Mouse (Mus musculus) left cerebral cortex, postnatal 25 days (tissue): Measurements from ENCODE around the gene Omt2a. TPM values are rescaled to one million over a fixed set of nuclear protein-coding genes. Genes with fewer than 3 reads are reported as not detected.
"Not testable (repeated sequence)": the region's sequence is repeated elsewhere in the genome, so short reads cannot be mapped to it uniquely, and the experiment has no call there.

ENCODE experiments used
- DNase-seq, 2 experiments: peaks; one replicate each; pipeline ENCODE4 v3.0.0; 2022; ENCODE audit warnings: low spot score in 2 of 2, mixed read lengths in 1 of 2
- intact Hi-C: fragments of 180-260 bp; cut with DNase I; formaldehyde crosslinking; loops from one replicate; pipeline ENCODE4 v1.15.1; 2025
- total RNA-seq, 2 experiments: library from RNA; stranded (reverse); gene quantifications; 2 replicates each; pipeline ENCODE4 v1.2.3; 2021

The Omt2a gene
- not detected for total RNA-seq

DNA sequence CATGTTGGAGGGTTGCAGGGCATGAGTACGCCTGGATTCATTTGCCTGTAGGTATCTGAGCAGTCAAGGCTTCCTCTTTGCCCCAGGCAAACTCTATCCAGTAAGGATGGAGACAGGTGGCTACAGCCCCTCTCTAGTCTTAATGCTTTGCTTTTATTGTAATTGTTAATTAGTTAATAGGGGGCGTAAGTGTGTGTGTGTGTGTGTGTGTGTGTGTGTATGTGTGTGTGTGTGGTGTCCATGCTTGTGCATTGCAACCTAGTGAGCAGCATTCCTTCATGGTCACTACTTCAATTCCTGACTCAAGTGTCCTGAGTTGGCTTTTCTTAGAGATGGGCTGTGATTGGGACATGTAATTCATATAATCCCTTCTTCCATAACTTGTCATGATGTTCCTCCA is at the start of gene Omt2a:
Omt2a (minus strand) TSS at position 101 of the 400 bp plus-strand sequence.
- intact Hi-C loops: no loop called here

DNA sequence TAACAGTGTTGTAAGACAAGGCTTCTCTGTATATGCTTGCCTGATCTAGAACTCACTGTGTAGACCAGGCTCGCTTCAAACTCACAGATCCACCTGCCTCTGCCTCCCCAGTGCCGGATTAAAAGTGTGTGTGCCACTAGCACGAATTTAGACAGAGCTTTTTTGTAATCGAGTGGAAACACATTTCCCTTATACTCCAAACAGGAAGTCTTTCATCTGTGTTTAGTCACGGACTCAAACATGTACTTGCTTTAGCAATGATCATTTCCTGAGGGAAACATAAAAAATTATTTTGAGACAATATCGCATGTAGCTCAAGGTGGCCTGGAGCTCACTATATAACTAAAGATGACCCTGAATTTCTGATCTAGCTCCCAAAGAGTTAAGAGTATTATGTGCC is 48.8 kb upstream of the Omt2a start:
- intact Hi-C loops: no loop called here
- no peak for DNase-seq

More for the DNA sequence above, at the start of gene Omt2a:
- no peak for DNase-seq

DNA sequence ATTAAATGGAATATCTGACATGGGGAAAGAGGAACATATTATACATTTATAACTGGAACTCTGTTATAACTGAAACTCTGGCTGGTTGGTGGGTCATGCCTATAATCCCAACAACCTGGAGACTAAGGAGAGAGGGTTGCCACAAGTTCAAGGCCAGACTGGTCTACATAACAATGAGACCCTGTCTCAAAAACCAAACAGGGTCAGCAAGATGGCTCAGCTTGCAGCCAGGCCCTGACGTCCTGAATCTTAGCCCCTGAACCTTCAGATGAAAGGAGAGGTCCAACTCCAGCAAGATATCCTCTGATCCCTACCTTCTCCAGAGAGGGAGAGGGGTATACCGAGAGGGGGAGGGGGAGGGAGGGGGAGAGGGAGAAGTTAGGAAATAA is 45.9 kb upstream of the Omt2a start:
- intact Hi-C loops: no loop called here
- DNase-seq: no peak

DNA sequence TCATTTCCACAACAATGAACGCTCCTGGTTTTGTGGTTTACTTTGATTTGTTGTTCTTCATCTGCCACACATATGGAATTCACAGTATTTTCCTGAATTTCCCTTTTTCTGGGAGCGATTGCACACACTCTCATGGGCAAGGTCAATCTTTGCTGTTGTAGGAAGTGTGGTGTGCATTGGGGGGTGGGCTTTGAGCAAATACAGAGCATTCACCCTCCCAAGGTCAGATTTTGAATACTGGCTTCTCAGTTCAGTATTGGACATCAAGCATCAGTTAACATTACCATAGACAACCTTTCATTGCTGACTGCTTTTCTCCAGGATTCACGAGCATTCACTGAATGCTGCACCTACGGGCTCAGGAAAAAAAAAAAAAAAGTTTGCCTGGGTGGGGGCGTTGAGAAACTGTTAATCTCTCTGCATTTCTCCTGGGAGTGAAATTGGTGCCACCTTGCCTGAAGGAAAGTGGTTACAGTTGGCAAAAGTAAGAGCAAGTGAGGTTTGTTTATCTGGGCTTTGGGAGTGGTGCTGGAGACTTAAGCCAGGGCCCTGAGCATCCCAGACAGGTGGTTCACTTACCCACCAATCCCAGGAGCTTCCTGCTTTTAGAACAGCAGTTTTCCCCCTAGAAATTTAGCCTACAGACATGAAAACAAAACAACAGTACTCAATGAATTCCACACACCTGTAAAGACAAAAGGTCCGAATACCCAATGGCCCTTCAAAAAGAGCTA is 45.3 kb upstream of the Omt2a start:
- DNase-seq: no peak
- intact Hi-C loops: loop anchor here (5.0 to 10.0 kb wide), 3 partner anchors 72 to 195 kb away; partner anchors contain the start of genes Gm17324 and Mto1

DNA sequence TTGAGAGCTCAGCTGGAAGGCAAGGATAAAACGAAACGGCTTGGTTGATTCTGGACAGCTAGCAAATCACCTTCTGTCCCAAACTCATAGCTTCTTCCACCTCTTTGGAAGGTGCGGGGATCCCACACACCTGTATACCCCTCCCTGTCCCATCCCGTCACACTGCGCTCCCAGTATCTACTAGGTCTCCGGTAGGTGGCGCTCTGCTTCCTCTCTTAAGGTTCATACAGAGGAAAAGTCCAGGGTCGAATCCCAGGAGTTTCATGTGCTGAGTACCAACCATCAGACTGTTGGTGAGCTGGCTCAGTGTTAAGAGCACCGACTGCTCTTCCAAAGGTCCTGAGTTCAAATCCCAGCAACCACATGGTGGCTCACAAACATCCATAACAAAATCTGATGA is 43.5 kb upstream of the Omt2a start:
- intact Hi-C loops: loop anchor here (5.0 to 10.0 kb wide), 3 partner anchors 74 to 197 kb away; partner anchors contain the start of genes Gm17324 and Mto1
- DNase-seq: peak; percentile 44 to 47

DNA sequence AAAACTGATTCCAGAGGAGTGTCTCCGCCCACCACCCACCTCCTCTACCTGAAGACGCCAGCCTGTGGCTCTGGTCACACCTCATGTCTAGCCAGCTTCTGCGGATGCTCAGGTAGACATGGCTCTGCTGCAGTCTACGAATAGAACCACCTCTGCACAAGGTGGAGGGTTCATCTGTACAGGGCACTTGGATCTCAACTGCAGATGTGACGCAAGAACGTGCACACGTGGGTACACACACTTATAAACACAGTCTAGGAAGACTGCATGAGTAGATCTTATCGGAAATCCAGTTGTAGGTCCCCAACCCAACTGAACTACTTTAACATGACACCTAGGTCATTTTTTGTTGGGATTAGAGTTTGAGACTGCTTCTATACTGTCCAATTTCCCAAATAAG is 41.0 kb upstream of the Omt2a start, which contains the start of gene Gsta2:
Gsta2 (minus strand) TSS at position 178 of the 400 bp plus-strand sequence.
- intact Hi-C loops: loop anchor here (5.0 to 10.0 kb wide), 3 partner anchors 77 to 199 kb away; partner anchors contain the start of genes Gm17324 and Mto1
- no peak for DNase-seq

DNA sequence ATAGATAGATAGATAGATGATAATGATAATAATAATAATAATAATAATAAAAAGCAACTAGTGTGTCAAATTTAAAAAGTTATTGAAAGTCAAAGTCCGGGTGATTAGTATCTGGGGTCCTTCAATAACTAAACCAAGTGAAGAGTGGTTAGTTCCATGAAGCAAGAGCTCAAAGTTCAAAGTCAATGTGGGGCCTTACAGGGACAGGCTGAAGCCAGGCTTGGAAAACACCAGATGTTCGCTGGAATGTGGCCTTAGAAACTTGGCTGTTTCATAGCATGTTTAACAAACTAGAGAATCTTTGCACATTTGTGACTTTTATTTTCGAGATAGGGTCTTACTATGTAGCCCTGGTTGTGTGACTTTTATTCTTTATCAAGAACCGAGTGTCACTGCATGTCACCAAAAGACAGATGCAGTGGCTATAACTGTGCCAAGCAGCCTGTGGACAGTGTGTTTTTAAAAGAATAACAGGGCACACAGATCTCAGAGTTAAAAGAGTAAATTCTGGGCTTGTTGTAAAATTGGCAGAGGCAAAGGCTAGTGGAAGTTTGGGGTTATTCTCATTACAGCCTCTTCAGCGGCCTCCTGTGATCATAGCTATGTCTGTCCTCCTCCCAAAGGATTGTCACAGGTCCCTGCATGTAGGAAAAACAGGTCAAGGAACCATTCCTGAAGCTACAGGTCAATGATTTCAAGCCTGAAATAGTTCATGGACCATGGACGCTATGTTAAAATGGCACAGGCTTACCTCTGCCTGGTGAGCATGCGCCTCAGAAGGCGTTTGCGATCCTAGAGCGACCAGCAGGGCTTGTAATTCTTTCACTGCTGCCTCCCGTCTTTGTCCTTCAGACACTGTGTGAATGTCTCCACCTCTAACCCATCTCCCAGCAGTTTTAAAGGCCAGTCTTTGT is 40.3 kb upstream of the Omt2a start:
- intact Hi-C loops: loop anchor here (5.0 to 10.0 kb wide), 3 partner anchors 77 to 200 kb away; partner anchors contain the start of genes Gm17324 and Mto1
- DNase-seq: no peak

DNA sequence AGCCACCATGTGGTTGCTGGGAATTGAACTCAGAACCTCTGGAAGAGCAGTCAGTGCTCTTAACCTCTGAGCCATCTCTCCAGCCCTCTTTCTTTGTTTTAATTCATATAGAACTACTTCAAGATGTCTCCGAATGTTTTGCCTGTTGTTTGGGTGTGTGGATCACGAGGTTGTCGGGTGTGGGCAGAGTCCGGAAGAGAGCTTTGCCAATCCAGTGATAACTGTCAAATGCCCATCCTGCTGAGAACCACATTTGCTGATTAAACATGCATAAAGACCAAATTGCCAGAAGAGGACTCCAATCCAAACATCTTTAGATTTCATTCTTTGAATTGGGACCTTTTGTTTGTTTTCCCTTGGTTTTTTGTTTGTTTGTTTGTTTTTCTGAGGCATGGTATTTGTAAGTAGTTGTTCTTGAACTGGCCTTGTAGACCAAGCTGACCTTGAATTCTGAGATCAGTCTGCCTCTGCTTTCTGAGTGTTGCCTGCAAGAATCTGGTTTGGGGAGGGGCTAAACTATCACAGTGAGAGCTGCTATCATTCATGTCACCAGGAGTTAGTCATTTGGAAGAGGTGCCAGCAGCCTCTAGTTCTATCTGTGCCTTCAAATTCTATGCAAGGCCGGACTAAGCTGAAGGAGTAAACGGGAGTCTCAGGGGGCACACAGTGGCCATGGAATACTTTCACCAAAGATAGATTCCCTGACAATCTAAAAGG is 37.1 kb upstream of the Omt2a start:
- no peak for DNase-seq
- intact Hi-C loops: loop anchor here (10.0 kb wide), 1 partner anchor 203 kb away; no protein-coding TSS in a partner anchor

DNA sequence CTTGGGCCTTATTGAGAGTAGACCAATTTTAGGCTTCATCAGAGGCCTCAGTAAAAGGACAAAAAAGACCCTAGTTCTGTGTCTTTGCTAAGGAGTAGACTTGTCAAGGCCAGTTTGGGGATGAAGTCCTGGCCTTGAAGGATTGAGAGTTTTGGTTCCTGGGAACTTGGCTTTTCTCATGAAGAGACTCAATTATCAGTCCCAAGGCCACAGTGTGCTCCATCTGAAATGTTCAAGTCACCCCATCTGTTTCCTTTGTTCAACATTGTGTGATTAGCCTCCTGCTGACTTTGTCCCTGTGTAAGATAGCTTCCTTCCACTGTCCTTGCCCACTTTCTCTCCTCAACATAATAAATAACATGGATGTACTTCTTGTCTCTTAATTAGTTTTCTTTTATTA is 35.4 kb upstream of the Omt2a start:
- intact Hi-C loops: loop anchor here (10.0 kb wide), 1 partner anchor 205 kb away; no protein-coding TSS in a partner anchor
- not testable (repeated sequence) for DNase-seq

DNA sequence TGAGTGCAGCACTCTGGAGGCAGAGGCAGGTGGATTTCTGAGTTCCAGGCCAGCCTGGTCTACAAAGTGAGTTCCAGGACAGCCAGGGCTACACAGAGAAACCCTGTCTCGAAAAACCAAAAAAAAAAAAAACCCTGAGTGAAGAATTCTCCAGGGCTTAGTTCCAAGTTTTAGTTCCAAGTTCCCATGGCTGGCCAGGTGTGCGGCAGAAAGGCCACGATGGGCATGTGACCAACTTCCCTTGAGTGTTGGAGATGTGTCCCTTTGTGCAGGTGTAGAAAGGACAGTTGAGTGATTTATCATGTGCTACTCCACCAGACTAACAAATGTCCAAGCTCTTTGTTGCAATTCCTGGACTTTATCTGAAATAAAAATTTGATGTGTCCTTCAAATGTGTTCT is 34.5 kb upstream of the Omt2a start:
- intact Hi-C loops: loop anchor here (10.0 kb wide), 1 partner anchor 54 kb away; no protein-coding TSS in a partner anchor
- not testable (repeated sequence) for DNase-seq

DNA sequence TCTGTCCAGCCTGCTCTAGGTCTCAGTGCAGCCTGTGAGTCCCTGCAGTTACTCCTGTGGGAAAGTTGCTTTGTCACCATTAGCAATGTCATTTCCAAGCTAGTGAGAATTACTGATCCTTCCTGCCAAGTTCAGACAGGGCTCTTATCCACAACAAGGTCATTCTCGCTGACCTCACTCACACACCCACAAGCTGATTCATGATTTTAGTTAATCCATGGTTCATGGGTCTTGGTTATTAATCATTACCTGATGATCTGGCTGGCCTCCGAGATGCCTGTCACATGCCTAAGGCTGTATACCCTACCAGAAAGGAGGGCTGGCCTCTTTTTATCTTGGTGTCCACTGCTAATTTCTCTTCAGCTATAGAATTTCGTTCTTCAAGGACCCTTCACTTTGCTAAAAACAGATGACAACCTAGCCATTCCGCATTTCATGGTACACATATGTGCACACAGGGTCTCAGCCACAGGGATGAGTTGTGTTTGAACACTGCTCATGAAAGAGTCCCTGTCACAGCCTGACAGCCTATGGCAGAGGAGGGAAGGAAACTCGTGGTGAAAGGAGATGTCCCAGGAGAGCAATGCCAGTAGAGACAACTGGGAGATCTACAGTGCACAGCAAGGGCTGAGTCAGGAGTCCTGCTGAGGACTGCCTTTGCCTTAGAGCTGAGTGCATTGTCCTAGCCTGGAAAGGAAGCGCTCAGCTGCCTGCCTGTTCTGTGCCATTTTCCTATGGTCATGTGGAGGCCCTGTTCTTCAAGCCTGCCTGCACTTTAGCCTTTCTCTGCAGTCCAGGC is 33.8 kb upstream of the Omt2a start:
- intact Hi-C loops: loop anchor here (10.0 kb wide), 1 partner anchor 54 kb away; no protein-coding TSS in a partner anchor
- DNase-seq: not testable (repeated sequence)

DNA sequence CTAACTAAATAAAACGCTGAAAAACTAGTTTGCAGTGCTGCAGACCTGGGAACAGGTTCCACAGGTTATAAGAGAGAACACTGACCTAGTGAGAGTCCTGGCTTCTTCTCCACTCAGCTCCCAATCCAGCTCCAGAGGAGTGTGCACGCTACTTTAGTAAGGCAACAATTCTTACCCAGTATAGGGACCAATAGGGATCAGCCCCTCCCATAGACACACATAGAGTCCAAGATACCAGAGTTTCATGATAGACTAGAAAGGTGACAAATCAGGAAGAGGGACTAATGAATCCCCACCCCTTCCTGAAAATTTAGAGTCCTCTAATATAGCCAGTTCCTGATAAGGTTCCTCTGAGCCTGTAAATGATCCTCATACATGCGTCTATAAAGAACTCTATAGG is 32.4 kb upstream of the Omt2a start:
- DNase-seq: no peak
- intact Hi-C loops: loop anchor here (10.0 kb wide), 1 partner anchor 52 kb away; no protein-coding TSS in a partner anchor

DNA sequence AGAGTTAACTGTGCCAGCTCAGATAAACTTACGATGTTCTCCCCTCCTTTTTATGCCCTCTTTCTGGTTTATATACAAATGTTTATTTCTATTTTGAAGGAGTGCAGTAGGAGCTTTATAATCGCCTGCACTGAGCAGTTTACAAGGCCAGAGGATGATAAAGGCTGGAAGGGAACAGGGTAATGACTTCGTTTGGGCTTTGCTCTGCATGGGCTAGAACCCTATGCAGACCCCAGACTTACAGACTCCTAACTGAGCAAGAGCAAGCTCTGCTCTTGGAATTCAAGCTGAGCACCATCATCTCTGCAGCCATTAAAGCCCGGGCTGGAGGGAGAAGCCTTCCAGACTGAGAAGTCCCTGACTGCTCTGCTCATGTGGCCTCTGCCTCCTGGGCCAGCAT is 30.6 kb upstream of the Omt2a start:
- intact Hi-C loops: loop anchor here (10.0 kb wide), 1 partner anchor 50 kb away; no protein-coding TSS in a partner anchor
- not testable (repeated sequence) for DNase-seq

DNA sequence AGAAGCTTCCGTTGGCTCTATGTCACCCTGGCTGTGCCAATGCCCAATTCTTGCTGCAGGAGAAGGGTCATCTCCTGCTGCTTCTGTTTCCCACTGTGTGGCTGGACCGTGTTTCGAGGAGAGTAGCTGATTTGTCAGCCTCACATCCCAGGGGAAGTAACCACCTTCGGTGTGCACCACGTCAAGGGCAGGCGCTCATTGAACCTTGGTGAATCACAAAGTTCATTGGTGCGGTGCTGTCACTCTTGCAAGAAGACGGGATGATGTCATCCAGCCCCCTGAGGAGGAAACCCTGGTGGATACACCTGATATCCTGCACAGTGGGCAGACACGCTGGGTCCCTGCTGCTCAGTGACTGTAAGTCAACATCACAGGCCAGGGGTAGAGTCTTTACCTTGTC is 28.5 kb upstream of the Omt2a start:
- intact Hi-C loops: loop anchor here (10.0 kb wide), 1 partner anchor 48 kb away; no protein-coding TSS in a partner anchor
- DNase-seq: not testable (repeated sequence)

DNA sequence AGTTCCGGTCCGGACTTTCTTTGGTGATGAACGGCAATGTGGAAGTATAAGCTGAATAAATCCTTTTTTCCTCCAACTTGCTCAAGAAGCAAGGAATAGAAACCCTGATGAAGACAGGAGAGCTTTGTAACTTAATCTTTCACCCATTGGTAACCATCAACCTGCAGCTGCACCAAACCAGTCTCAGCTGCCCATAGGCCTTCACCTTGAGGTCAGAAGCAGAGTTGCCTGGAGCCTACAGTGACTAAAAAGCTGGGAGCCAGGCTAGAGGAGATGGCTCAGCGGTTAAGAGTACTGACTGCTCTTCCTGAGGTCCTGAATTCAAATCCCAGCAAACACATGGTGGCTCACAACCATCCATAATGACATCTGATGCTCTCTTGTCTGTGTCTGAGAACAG is 27.9 kb upstream of the Omt2a start:
- intact Hi-C loops: loop anchor here (10.0 kb wide), 1 partner anchor 48 kb away; no protein-coding TSS in a partner anchor
- not testable (repeated sequence) for DNase-seq

DNA sequence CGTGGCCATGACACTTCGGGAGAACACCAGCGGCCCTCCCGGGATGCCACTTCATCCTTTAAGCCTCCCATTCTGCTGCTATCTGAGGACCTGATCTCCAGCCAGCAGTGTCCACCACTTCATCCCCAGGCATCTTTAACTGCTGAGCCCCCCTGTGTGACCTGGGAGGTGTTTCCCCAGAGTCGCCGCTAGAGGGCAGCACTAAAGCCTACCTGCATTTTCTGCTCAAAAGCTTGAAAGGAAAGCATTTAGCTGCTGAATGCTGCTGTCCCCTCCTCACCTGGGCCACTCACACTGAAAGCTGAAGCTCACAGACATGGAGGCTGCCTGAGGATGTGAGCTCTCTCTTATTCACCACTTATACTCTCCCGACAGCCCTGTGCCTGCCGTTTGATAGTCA is 25.7 kb upstream of the Omt2a start:
- peak in 1 of 2 experiments; percentile 4 for DNase-seq
- intact Hi-C loops: loop anchor here (10.0 kb wide), 1 partner anchor 46 kb away; no protein-coding TSS in a partner anchor

DNA sequence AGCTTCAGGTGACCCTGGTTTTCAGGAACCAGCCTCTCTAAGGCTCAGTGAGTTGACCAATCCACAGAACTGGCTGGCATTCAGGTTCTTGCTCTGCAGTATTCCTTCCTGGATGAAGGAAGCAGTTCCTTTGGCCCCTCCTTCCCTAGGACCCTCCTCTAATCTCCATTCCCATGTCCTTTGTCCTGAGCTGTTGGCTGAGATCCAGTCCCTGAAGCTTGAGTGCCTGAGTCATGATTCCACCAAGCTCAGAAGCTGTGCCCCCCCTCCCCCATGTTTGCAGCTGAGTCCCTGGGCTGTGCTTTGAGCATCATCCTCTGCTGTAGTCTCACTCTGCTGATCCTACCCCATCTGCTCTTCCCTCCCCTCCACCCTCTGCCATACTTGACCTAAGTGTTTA is 22.5 kb upstream of the Omt2a start:
- DNase-seq, intact Hi-C loops: not testable (repeated sequence)

DNA sequence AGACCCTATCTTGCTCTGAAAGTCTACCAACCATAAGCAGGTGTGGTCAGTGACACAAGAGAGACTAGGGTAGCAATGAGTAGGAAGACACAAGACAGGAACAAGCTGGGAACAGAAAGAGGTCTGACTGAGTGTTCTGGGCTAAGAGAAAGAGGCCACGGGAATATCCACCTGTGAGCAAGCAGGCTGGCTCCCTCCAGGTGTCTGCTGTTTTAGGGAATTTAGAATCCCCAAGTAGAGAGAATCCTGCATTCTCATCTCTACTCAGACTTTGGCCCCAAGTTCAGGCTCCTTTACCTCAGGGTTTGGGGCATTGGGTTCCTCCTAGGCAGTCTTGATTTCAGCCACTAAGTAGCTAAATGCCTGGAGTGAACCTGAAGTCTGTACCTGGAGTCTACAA is 12.7 kb upstream of the Omt2a start, which contains the start of gene Omt2b:
Omt2b (plus strand) TSS at position 301 of the 400 bp plus-strand sequence.
- DNase-seq, intact Hi-C loops: not testable (repeated sequence)
